In genomic region chr10:42537571-42538316, GRCm38 (mm10) we compare ENCODE assay signal across 16 mouse cellular contexts. TPM values are rescaled to one million over a fixed set of nuclear protein-coding genes. Genes with fewer than 3 reads are reported as not detected.
DNase-seq lines count a peak whose midpoint lies in the region; ATAC-seq and TF ChIP-seq lines count a peak whose summit lies in the region.
"Had no signal": no experiment of that assay in that cellular context is flagged by ENCODE, and none has a peak within 500 bp of the region (broad histone marks: within the 10 kb centered on the region; RNA-seq: fewer than 3 reads in every experiment).

No protein-coding gene starts in this region.

- ATAC-seq in heart, embryonic 13.5 days (ENCODE audit: extremely low read depth, insufficient number of reproducible peaks, low FRiP score, low TSS enrichment), result no peak
- peak; percentile 91 for ATAC-seq in erythroblast, adult 5-6 weeks (replicated peaks; ENCODE audit: low FRiP score, poor library complexity, severe bottlenecking)
- ATAC-seq in liver, embryonic 16.5 days (ENCODE audit: low read depth), result peak; percentile 92
- ATAC-seq: lung, postnatal 0 days; midbrain, embryonic 13.5 days; Patski had no signal

- H3K27me3 ChIP-seq in heart, embryonic 13.5 days (replicated peaks), result no peaks in the 10 kb centered on the region
- no peaks in the 10 kb centered on the region for H3K27me3 ChIP-seq in liver, embryonic 16.5 days (ENCODE audit: control insufficient read depth, insufficient read depth, low read depth, low read length)
- H3K27me3 ChIP-seq: kidney, embryonic 15.5 days; neural tube, embryonic 12.5 days; Patski had no signal

- H3K9me3 ChIP-seq in heart, embryonic 13.5 days, result no peaks in the 10 kb centered on the region
- no peaks in the 10 kb centered on the region for H3K9me3 ChIP-seq in liver, embryonic 16.5 days (replicated peaks; ENCODE audit: control insufficient read depth, low read length)
- H3K9me3 ChIP-seq: kidney, embryonic 15.5 days; midbrain, embryonic 13.5 days; neural tube, embryonic 12.5 days had no signal

- H3K4me1 ChIP-seq in heart, embryonic 13.5 days, result peaks cover 38% of the 10 kb centered on the region
- peaks cover 65% of the 10 kb centered on the region for H3K4me1 ChIP-seq in liver, embryonic 16.5 days (ENCODE audit: control insufficient read depth, low read depth, low read length)
- H3K4me1 ChIP-seq: kidney, embryonic 15.5 days; neural tube, embryonic 12.5 days had no signal

- 42% methylated on average over 9 of the region's 9 CpGs for WGBS in heart, embryonic 13.5 days
- 27% methylated on average over 9 of the region's 9 CpGs for WGBS in liver, embryonic 16.5 days (ENCODE audit: insufficient replicate concordance)

- DNase-seq in heart, adult 9 months (ENCODE audit: low spot score in 2 of 2), result no peak
- peak; percentile 87 for DNase-seq in MEL-GATA-1-ER (ENCODE audit: extremely low read depth, low read depth)
- no peak for DNase-seq in kidney, postnatal 4 days
- no peak for DNase-seq in layer of hippocampus, adult 2 months (ENCODE audit: low spot score in 2 of 2)
- DNase-seq: cerebellum, postnatal 25 days; heart, adult 11 months; left cerebral cortex, postnatal 4 days had no signal

- H3K36me3 ChIP-seq in heart, embryonic 13.5 days, result peaks cover 46% of the 10 kb centered on the region
- H3K36me3 ChIP-seq in liver, embryonic 16.5 days (ENCODE audit: control insufficient read depth, insufficient read depth), result peaks cover 19% of the 10 kb centered on the region

- H3K9ac ChIP-seq in heart, embryonic 13.5 days, result 0 out of 2 replicates have a peak overlapping the region, but pooled peaks have one; percentile 42
- peak overlapping the region; percentile 63 for H3K9ac ChIP-seq in liver, embryonic 16.5 days (ENCODE audit: low read depth, low read length)
- H3K9ac ChIP-seq: kidney, embryonic 15.5 days; midbrain, embryonic 13.5 days; neural tube, embryonic 12.5 days had no signal

- H3K4me2 ChIP-seq in heart, embryonic 13.5 days, result peak overlapping the region; percentile 4; the same call in 1 of the 2 replicates
- H3K4me2 ChIP-seq in liver, embryonic 16.5 days (ENCODE audit: low read depth, low read length), result peak overlapping the region; percentile 82
- H3K4me2 ChIP-seq: kidney, embryonic 15.5 days; midbrain, embryonic 13.5 days; neural tube, embryonic 12.5 days had no signal

- peak overlapping the region; percentile 2; the same call in 1 of the 2 replicates for H3K27ac ChIP-seq in heart, embryonic 13.5 days (replicated peaks)
- peak overlapping the region; percentile 97 for H3K27ac ChIP-seq in liver, embryonic 16.5 days (ENCODE audit: low read length)
- H3K27ac ChIP-seq in layer of hippocampus, adult 2 months, result no peak overlapping the region
- H3K27ac ChIP-seq: kidney, embryonic 15.5 days; midbrain, embryonic 13.5 days; neural tube, embryonic 12.5 days had no signal

- TF ChIP-seq CTCF in layer of hippocampus, adult 2 months (conservative IDR thresholded peaks at IDR 0.05), result no peak

- no peak overlapping the region for H3K4me3 ChIP-seq in heart, embryonic 13.5 days
- peak overlapping the region; percentile 43 for H3K4me3 ChIP-seq in liver, embryonic 16.5 days (ENCODE audit: low read depth, low read length)
- H3K4me3 ChIP-seq in layer of hippocampus, adult 2 months, result no peak overlapping the region
- H3K4me3 ChIP-seq: kidney, embryonic 15.5 days; midbrain, embryonic 13.5 days; neural tube, embryonic 12.5 days had no signal

RNA-seq across cellular contexts. Expression of gene Snx3, which starts 35.9 kb away (rescaled TPM):
- 335 and 371 TPM in 2 replicates for polyA plus RNA-seq in heart, embryonic 13.5 days (2015; fragmentation: Nextera tagmentation; extraction: Ambion mirVana)
- total RNA-seq in erythroblast, adult 5-6 weeks (2015; ENCODE audit: low replicate concordance), result 116 and 134 TPM in 2 replicates
- 46.3 and 58.3 TPM in 2 replicates for total RNA-seq in erythroblast, adult 5-6 weeks (2017; ENCODE audit: low replicate concordance)
- polyA plus RNA-seq in liver, embryonic 16.5 days (2015; fragmentation: Nextera tagmentation; extraction: Ambion mirVana), result 249 TPM in 2 replicates
- total RNA-seq in layer of hippocampus, adult 2 months (2021), result 100 to 1,000 TPM; 188 to 197 TPM

RNA-seq across cellular contexts. Expression of gene Nr2e1, which starts 45.7 kb away (rescaled TPM):
- polyA plus RNA-seq in heart, embryonic 13.5 days (2015; fragmentation: Nextera tagmentation; extraction: Ambion mirVana), result not detected in 2 replicates
- not detected in 2 replicates for total RNA-seq in erythroblast, adult 5-6 weeks (2015; ENCODE audit: low replicate concordance)
- not detected in 2 replicates for total RNA-seq in erythroblast, adult 5-6 weeks (2017; ENCODE audit: low replicate concordance)
- polyA plus RNA-seq in liver, embryonic 16.5 days (2015; fragmentation: Nextera tagmentation; extraction: Ambion mirVana), result not detected in 2 replicates
- 10 to 100 TPM; 13.7 to 15.2 TPM for total RNA-seq in layer of hippocampus, adult 2 months (2021)
- polyA plus RNA-seq: lung, postnatal 0 days; neural tube, embryonic 12.5 days; Patski; thymus, postnatal 0 days had no signal

RNA-seq across cellular contexts. Expression of gene Ostm1, which starts 45.9 kb away (rescaled TPM):
- 19.2 and 19.5 TPM in 2 replicates for polyA plus RNA-seq in heart, embryonic 13.5 days (2015; fragmentation: Nextera tagmentation; extraction: Ambion mirVana)
- 14.6 and 24.2 TPM in 2 replicates for total RNA-seq in erythroblast, adult 5-6 weeks (2015; ENCODE audit: low replicate concordance)
- total RNA-seq in erythroblast, adult 5-6 weeks (2017; ENCODE audit: low replicate concordance), result 14.7 and 18.0 TPM in 2 replicates
- 10.5 and 11.0 TPM in 2 replicates for polyA plus RNA-seq in liver, embryonic 16.5 days (2015; fragmentation: Nextera tagmentation; extraction: Ambion mirVana)
- total RNA-seq in layer of hippocampus, adult 2 months (2021), result 10 to 100 TPM; 53.0 to 54.7 TPM

RNA-seq across cellular contexts. Expression of gene Afg1l, which starts 59.4 kb away (rescaled TPM):
- 11.8 and 12.0 TPM in 2 replicates for polyA plus RNA-seq in heart, embryonic 13.5 days (2015; fragmentation: Nextera tagmentation; extraction: Ambion mirVana)
- total RNA-seq in erythroblast, adult 5-6 weeks (2015; ENCODE audit: low replicate concordance), result not detected in 2 replicates
- total RNA-seq in erythroblast, adult 5-6 weeks (2017; ENCODE audit: low replicate concordance), result 1.8 TPM in 1 of 2 replicates, not detected in the other
- 2.7 and 2.9 TPM in 2 replicates for polyA plus RNA-seq in liver, embryonic 16.5 days (2015; fragmentation: Nextera tagmentation; extraction: Ambion mirVana)
- total RNA-seq in layer of hippocampus, adult 2 months (2021), result 10 to 100 TPM; 12.6 to 15.3 TPM

Comparison
In these comparisons a context has a peak if more than half of its experiments do, and no peak if none do; other contexts are left out.
1. RNA of gene Nr2e1, which starts 45.7 kb away (total RNA-seq): 13.7 to 15.2 TPM in layer of hippocampus, adult 2 months; not detected in erythroblast, adult 5-6 weeks; every median in the first group is over 10 times any median in the second.